ENCODE assay signal across 19 mouse cellular contexts in the genomic region with DNA sequence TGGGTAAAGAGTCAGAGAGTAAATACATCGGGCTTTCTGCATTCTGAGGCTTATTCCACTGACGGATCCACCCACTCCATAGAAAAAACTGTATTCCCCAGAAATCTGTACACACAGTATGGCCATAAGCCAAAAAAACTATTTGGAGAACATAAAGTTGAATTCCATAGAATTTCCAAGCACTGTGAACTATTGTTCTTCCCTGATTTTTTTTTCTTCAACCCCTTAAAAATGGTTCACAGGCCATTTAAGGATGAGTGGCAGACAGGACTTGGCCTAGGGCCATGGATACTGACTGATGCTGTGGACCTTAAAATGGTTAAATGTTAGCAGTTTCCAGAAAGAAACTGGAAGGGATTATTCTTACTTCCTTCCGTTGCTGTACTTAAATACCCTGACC.
"Had no signal": no experiment of that assay in that cellular context is flagged by ENCODE, and none has a peak within 500 bp of the region (broad histone marks: within the 10 kb centered on the region; RNA-seq: fewer than 3 reads in every experiment).

No protein-coding gene starts in this region.

- DNase-seq: kidney, adult 11 months; kidney, adult 8-10 months; kidney, postnatal 25 days; layer of hippocampus, adult 9-11 months; liver, postnatal 0 days; lung, postnatal 10 days; lung, postnatal 4 days; midbrain, embryonic 14.5 days; right cerebral cortex, postnatal 14 days; right cerebral cortex, postnatal 4 days; thymus, postnatal 25 days had no signal

- H3K9me3 ChIP-seq: intestine, embryonic 15.5 days; kidney, embryonic 15.5 days; limb, embryonic 15.5 days; lung, embryonic 15.5 days had no signal

- H3K4me1 ChIP-seq: intestine, embryonic 15.5 days had no signal

- H3K27me3 ChIP-seq: intestine, embryonic 15.5 days; kidney, embryonic 15.5 days; limb, embryonic 15.5 days; lung, embryonic 15.5 days had no signal

- ATAC-seq: intestine, embryonic 15.5 days; liver, postnatal 0 days had no signal

- H3K4me2 ChIP-seq: intestine, embryonic 15.5 days; kidney, embryonic 15.5 days; limb, embryonic 15.5 days; liver, embryonic 11.5 days; lung, embryonic 15.5 days; midbrain, embryonic 11.5 days had no signal

- H3K27ac ChIP-seq: intestine, embryonic 15.5 days; layer of hippocampus, adult 2 months; limb, embryonic 15.5 days; liver, embryonic 14.5 days; lung, embryonic 15.5 days had no signal

- H3K9ac ChIP-seq: intestine, embryonic 15.5 days; kidney, embryonic 15.5 days; limb, embryonic 15.5 days; liver, embryonic 14.5 days; liver, postnatal 0 days; lung, embryonic 15.5 days had no signal

- H3K4me3 ChIP-seq: intestine, embryonic 15.5 days; kidney, embryonic 15.5 days; layer of hippocampus, adult 2 months; limb, embryonic 15.5 days; lung, embryonic 15.5 days had no signal

- H3K36me3 ChIP-seq: intestine, embryonic 15.5 days; kidney, embryonic 15.5 days; limb, embryonic 15.5 days; lung, embryonic 15.5 days had no signal
